Mouse (Mus musculus) spleen, adult 2 months (tissue): ENCODE data around the gene Mdfi.

Experiments
- CTCF ChIP-seq: fragments of 200-500 bp; IDR thresholded peaks from 2 replicates; pipeline ENCODE4 v1.5.1; 2011; ENCODE audit warnings: mild to moderate bottlenecking, inconsistent platforms; ENCODE audit not compliant: insufficient read depth, insufficient read length, insufficient replicate concordance; ENCODE audit errors: extremely low read depth
- POLR2A ChIP-seq: fragments of 200-500 bp; IDR thresholded peaks from 2 replicates; pipeline ENCODE4 v1.6.1; 2011; ENCODE audit warnings: low read depth, low read length, inconsistent platforms

DNA sequence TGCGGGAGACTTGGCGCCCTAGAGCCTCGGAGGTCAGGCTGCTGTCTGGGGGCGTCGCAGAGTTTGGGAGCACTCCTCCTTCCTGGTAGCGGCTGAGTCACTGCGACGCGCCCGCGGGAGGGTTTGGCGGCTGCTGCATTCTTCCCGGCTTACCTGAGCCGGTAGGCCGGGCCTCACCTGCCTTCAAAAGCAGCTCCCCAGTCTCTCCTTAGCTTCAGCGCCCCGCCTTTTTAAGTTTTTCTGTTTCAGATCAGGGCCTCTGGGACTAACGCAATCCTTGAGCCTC lies at the start of gene Mdfi:
- TF ChIP-seq CTCF: no peak
- TF ChIP-seq POLR2A: no peak
